Mouse (Mus musculus): ENCODE results near the gene Cipc.

Gene Cipc

GRCm38 (mm10) chr12:86989890-86990754 is 43.3 kb downstream of the Cipc start, which contains the start of gene Zdhhc22:
TSS of gene Zdhhc22 (minus strand) at chr12:86990430.
- no peak for DNase-seq (ENCODE audit: low read depth, low spot score)

- no peak for DNase-seq (ENCODE audit: low read depth, low spot score)
Observed at GRCm38 (mm10) chr12:86990755-86991110, 43.9 kb downstream of the Cipc start.

GRCm38 (mm10) chr12:86994166-86994565 is 47.3 kb downstream of the Cipc start:
- no peak for DNase-seq (ENCODE audit: low read depth, low spot score)

GRCm38 (mm10) chr12:86994776-86995175 is 47.9 kb downstream of the Cipc start:
- no peak for DNase-seq (ENCODE audit: low read depth, low spot score)

GRCm38 (mm10) chr12:86995931-86996330 is 49.1 kb downstream of the Cipc start:
- DNase-seq (ENCODE audit: low read depth, low spot score): no peak

- DNase-seq (ENCODE audit: low read depth, low spot score): no peak
Observed at GRCm38 (mm10) chr12:86998699-86999098, 51.9 kb downstream of the Cipc start.

GRCm38 (mm10) chr12:86999283-86999820 is 52.5 kb downstream of the Cipc start:
- DNase-seq (ENCODE audit: low read depth, low spot score): no peak

- DNase-seq (ENCODE audit: low read depth, low spot score): no peak
Observed at GRCm38 (mm10) chr12:87000151-87000839, 53.5 kb downstream of the Cipc start.

- no peak for DNase-seq (ENCODE audit: low read depth, low spot score)
Observed at GRCm38 (mm10) chr12:87000840-87001176, 54.0 kb downstream of the Cipc start.

- DNase-seq (ENCODE audit: low read depth, low spot score): no peak
Observed at GRCm38 (mm10) chr12:87002209-87002608, 55.4 kb downstream of the Cipc start.

- DNase-seq (ENCODE audit: low read depth, low spot score): no peak
Observed at GRCm38 (mm10) chr12:87002815-87003214, 56.0 kb downstream of the Cipc start.

- DNase-seq (ENCODE audit: low read depth, low spot score): no peak
Observed at GRCm38 (mm10) chr12:87003606-87004005, 56.8 kb downstream of the Cipc start.

- no peak for DNase-seq (ENCODE audit: low read depth, low spot score)
Observed at GRCm38 (mm10) chr12:87004596-87004995, 57.8 kb downstream of the Cipc start.

Data from telencephalon, adult 2 months (tissue).